Mouse (Mus musculus) adrenal gland, postnatal 10 days (tissue): ENCODE data around the gene Clstn3. TPM values are rescaled to one million over a fixed set of nuclear protein-coding genes. Genes with fewer than 3 reads are reported as not detected.

ENCODE experiments used
- DNase-seq: peaks from one replicate; pipeline ENCODE4 v3.0.0; 2021; ENCODE audit warnings: mixed read lengths
- total RNA-seq, 2 experiments: library from RNA; stranded (reverse); gene quantifications; 2 replicates each; pipeline ENCODE4 v1.2.3; 2021

The Clstn3 gene
- total RNA-seq, 2 experiments from 2014 or later = 78.7 to 79.4 TPM

- DNase-seq = no peak
These were observed 15.5 kb downstream of the Clstn3 start for GRCm38 (mm10) chr6:124448959-124449667.

- DNase-seq = no peak
These were observed 16.3 kb downstream of the Clstn3 start for GRCm38 (mm10) chr6:124448186-124448852.

GRCm38 (mm10) chr6:124447356-124447755, 17.2 kb downstream of the Clstn3 start:
- no peak for DNase-seq

GRCm38 (mm10) chr6:124446459-124446858, 18.1 kb downstream of the Clstn3 start:
- DNase-seq = no peak

GRCm38 (mm10) chr6:124446024-124446423, 18.6 kb downstream of the Clstn3 start:
- no peak for DNase-seq

- DNase-seq = no peak
These were observed 21.3 kb downstream of the Clstn3 start for GRCm38 (mm10) chr6:124443338-124443737.

GRCm38 (mm10) chr6:124436245-124436644, 28.3 kb downstream of the Clstn3 start:
- no peak for DNase-seq

GRCm38 (mm10) chr6:124435173-124435572, 29.4 kb downstream of the Clstn3 start:
- peak; percentile 62 for DNase-seq

- peak; percentile 65 for DNase-seq
These were observed 30.8 kb downstream of the Clstn3 start for GRCm38 (mm10) chr6:124433688-124434324.

GRCm38 (mm10) chr6:124430784-124431495, 33.7 kb downstream of the Clstn3 start:
- DNase-seq = no peak

GRCm38 (mm10) chr6:124430379-124430778, 34.2 kb downstream of the Clstn3 start:
- DNase-seq = no peak

GRCm38 (mm10) chr6:124427791-124428576, 36.6 kb downstream of the Clstn3 start:
- DNase-seq = no peak

- DNase-seq = no peak
These were observed 37.3 kb downstream of the Clstn3 start for GRCm38 (mm10) chr6:124427289-124427688.

- DNase-seq = peak; percentile 48
These were observed 38.0 kb downstream of the Clstn3 start for GRCm38 (mm10) chr6:124426604-124427003.

- no peak for DNase-seq
These were observed 39.1 kb downstream of the Clstn3 start for GRCm38 (mm10) chr6:124425523-124425922.

GRCm38 (mm10) chr6:124425042-124425441, 39.6 kb downstream of the Clstn3 start:
- peak; percentile 53 for DNase-seq

- DNase-seq = no peak
These were observed 40.5 kb downstream of the Clstn3 start for GRCm38 (mm10) chr6:124424068-124424498.

GRCm38 (mm10) chr6:124418686-124419085, 45.9 kb downstream of the Clstn3 start:
- DNase-seq = no peak

- peak; percentile 94 for DNase-seq
These were observed 49.1 kb downstream of the Clstn3 start for GRCm38 (mm10) chr6:124415347-124416088.

- DNase-seq = peak; percentile 97
These were observed 49.7 kb downstream of the Clstn3 start, which contains the start of gene Pex5 for GRCm38 (mm10) chr6:124414927-124415325. TSS of gene Pex5 (minus strand) at chr6:124415067.
